Mouse (Mus musculus) hindbrain, embryonic 15.5 days (tissue): ENCODE data around the gene Top2a. TPM values are rescaled to one million over a fixed set of nuclear protein-coding genes. Genes with fewer than 3 reads are reported as not detected.
A peak's percentile ranks its signal among the peaks of the same experiment; 100 is the strongest.

Experiments
- ATAC-seq: fragments of 200-750 bp; cut with Nextera tagmentation; 2 replicates; pipeline ENCODE4 v1.8.0; 2017; ENCODE audit warnings: low read depth, moderate number of reproducible peaks, moderate TSS enrichment; ENCODE audit not compliant: low FRiP score
- H3K27ac ChIP-seq: fragments of 300-500 bp; sonication (generic); replicated peaks from 2 replicates; pipeline ENCODE4 v1.5.1; 2015; ENCODE audit warnings: mild to moderate bottlenecking, inconsistent platforms
- H3K27me3 ChIP-seq: fragments of 300-500 bp; sonication (generic); 2 replicates; pipeline ENCODE4 v1.6.1; 2015; ENCODE audit warnings: control low read depth, inconsistent platforms
- H3K36me3 ChIP-seq: fragments of 300-500 bp; sonication (generic); 2 replicates; pipeline ENCODE4 v1.6.1; 2015; ENCODE audit warnings: control low read depth, inconsistent platforms
- H3K4me1 ChIP-seq: fragments of 300-500 bp; sonication (generic); replicated peaks from 2 replicates; pipeline ENCODE4 v1.6.1; 2015; ENCODE audit warnings: control low read depth, inconsistent platforms
- H3K4me2 ChIP-seq: fragments of 300-500 bp; sonication (generic); 2 replicates; pipeline ENCODE4 v1.6.1; 2015; ENCODE audit warnings: moderate library complexity, mild to moderate bottlenecking, inconsistent platforms
- H3K4me3 ChIP-seq: fragments of 300-500 bp; sonication (generic); 2 replicates; pipeline ENCODE4 v1.5.1; 2015; ENCODE audit warnings: mild to moderate bottlenecking, inconsistent platforms
- H3K9ac ChIP-seq: fragments of 300-500 bp; sonication (generic); 2 replicates; pipeline ENCODE4 v1.6.1; 2015; ENCODE audit warnings: inconsistent platforms
- H3K9me3 ChIP-seq: fragments of 300-500 bp; sonication (generic); 2 replicates; pipeline ENCODE4 v1.6.1; 2016; ENCODE audit warnings: control low read depth, inconsistent platforms
- WGBS: fragments of 180-500 bp; shearing (Covaris S2); methylation state at CpG from one replicate; pipeline ENCODE4 v1.1.7; 2015; 5-methylcytosine and 5-hydroxymethylcytosine counted together
- polyA plus RNA-seq: library from polyadenylated mRNA; unstranded; fragments of >200 nt; fragmentation: Nextera tagmentation; extraction: Ambion mirVana; gene quantifications from 2 replicates; pipeline ENCODE4 v1.2.1, GENCODE M21; 2015

Gene Top2a
- polyA plus RNA-seq, 1 experiment from 2014 or later: 43.7 TPM

DNA sequence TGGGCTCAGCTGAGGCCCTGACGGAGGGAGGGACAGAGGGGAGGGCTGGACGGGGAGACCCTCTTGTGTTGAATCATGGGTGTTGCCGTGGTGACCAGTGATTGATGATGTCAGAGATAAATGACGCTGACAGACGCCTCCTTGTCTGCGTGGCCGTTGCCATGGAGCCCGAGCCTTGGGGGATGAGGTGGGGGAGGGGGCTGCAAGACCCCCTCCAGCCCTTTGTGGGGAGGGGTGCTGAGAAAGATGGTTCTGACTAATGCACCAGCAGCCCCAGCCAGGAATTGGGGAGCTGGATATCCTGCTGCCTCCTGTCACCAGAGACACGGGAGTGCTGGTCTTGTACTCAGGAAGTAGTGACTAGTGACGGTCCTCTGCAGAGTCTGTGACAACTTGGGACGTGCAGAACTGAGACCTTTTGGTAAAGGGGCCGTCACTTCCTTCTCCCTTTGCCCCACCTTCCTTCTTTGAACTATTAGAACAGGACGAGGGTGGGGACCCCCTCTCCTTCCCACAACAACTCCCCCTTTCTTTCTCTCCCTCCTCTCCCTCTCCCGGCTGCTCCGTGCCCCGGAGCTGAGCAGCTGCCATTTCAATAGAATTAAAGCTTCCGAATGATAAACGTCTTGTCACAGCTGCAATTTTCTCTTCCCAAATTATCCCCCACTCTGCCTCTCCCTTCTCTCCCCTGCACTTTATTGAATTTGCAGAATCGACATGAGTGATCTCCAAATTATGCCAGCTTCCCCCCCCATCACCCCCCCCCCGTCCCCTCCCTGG is 55.1 kb downstream of the Top2a start:
- Histone ChIP-seq H3K27me3 (no peaks in the 10 kb centered on the region), H3K4me3 (no peak overlapping the region), H3K27ac (peak overlapping the region; percentile 85), H3K4me2 (peak overlapping the region; percentile 42), H3K36me3 (peaks cover 9% of the 10 kb centered on the region), H3K4me1 (peaks cover 78% of the 10 kb centered on the region), H3K9me3 (no peaks in the 10 kb centered on the region), H3K9ac (peak overlapping the region; percentile 11; the same call in 1 of the 2 replicates)
- peak; percentile 6; the same call in 1 of the 2 replicates for ATAC-seq
- 8% methylated on average over 20 of the region's 20 CpGs for WGBS

DNA sequence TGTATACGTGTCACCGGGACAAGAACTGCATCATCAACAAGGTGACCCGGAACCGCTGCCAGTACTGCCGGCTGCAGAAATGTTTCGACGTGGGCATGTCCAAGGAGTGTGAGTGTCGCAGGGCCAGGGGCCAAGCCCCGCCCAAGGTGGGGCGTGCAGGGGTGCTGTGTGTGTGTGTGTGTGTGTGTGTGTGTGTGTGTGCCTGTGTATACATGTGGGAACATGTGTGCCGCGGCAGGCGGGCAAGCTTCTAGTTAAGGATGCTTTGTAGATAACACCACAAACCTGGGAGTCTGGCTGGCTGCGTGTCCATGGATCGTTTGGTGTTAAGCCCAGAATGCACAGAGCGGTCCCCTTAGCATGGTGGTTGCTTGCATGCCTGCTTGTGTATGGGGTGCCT is 55.9 kb downstream of the Top2a start:
- Histone ChIP-seq H3K4me3 (no peak overlapping the region), H3K4me1 (peaks cover 86% of the 10 kb centered on the region), H3K27ac (peak overlapping the region; percentile 85), H3K27me3 (no peaks in the 10 kb centered on the region), H3K36me3 (peaks cover 7% of the 10 kb centered on the region), H3K4me2 (peak overlapping the region; percentile 42), H3K9ac (peak overlapping the region; percentile 11; the same call in 1 of the 2 replicates), H3K9me3 (no peaks in the 10 kb centered on the region)
- ATAC-seq: no peak
- whole genome bisulfite sequencing: 32% methylated on average over 16 of the region's 16 CpGs

DNA sequence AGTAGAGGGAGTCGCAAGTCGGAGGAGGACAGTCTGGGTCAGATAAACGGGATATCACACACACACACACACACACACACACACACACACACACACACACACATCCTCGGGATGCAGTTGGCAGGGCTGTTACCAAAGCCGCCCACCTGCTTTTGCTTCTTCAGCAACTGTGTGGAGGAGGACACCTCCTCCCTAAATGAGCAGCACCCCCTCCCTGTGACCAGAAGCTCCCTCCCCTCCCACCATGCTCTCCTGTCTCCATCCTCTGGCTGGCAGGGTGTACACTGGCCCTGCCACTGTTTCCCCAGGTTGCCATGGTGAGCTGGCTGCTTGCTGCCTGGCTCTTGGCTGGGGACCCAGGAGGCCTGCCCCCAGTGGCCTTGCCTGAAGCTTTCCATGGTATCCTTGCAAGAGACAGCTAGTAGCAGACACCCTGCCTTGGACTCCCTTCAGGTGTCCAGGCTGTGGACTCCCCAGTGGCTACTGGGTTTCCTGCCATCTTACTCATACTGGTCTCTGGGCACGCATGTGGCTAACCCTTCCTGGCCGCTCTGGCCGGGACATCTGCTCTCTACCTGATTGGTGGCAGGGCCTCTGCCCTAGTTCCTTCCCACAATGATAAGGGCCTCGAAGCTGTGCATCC is 57.4 kb downstream of the Top2a start:
- H3K4me3 ChIP-seq: no peak overlapping the region
- no peaks in the 10 kb centered on the region for H3K9me3 ChIP-seq
- peak overlapping the region; percentile 9 for H3K9ac ChIP-seq
- peaks cover 100% of the 10 kb centered on the region for H3K4me1 ChIP-seq
- H3K4me2 ChIP-seq: peak overlapping the region; percentile 98
- 12% methylated on average over 9 of the region's 9 CpGs for WGBS
- H3K36me3 ChIP-seq: no peaks in the 10 kb centered on the region
- peak overlapping the region; percentile 85 for H3K27ac ChIP-seq
- peak; percentile 47 for ATAC-seq
- H3K27me3 ChIP-seq: no peaks in the 10 kb centered on the region

DNA sequence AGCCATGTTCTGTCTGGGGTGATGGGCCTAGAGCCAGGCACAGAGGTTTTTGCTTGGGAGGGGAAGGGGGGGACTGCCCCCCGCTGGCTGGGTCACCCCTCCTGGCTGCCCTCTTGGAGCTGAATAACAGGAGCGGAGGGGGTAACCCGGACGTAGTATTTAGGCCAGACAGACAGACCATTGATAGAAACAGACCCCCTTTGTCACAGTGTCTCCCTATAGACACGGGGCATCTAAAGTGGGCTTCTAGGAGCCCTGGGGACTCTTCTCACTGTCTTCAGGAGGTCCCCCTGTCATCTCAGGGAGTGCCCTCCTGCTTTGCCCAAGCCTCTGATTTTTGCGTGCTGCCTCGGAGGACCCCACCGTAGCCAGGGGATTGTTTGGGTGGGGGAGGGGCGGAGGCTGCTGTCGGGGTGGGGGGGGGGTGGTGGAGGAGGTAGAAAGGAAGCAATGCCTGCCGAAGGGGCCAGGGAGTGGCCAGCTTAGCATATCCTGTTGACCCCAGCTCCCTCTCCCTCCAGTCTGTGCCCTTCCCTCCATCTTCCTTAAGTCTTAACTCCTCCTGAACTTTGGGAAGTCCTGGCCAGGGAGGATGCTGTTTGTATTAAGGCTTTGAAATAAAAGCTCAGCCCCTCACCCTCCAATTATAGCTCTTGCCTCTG is 58.4 kb downstream of the Top2a start:
- peaks cover 100% of the 10 kb centered on the region for H3K4me1 ChIP-seq
- no peaks in the 10 kb centered on the region for H3K27me3 ChIP-seq
- no peak for ATAC-seq
- peak overlapping the region; percentile 98 for H3K4me2 ChIP-seq
- peak overlapping the region; percentile 23 for H3K9ac ChIP-seq
- peak overlapping the region; percentile 85 for H3K27ac ChIP-seq
- no peaks in the 10 kb centered on the region for H3K36me3 ChIP-seq
- H3K4me3 ChIP-seq: peak overlapping the region; percentile 1; the same call in 1 of the 2 replicates
- 5% methylated on average over 11 of the region's 11 CpGs for WGBS
- H3K9me3 ChIP-seq: no peaks in the 10 kb centered on the region

DNA sequence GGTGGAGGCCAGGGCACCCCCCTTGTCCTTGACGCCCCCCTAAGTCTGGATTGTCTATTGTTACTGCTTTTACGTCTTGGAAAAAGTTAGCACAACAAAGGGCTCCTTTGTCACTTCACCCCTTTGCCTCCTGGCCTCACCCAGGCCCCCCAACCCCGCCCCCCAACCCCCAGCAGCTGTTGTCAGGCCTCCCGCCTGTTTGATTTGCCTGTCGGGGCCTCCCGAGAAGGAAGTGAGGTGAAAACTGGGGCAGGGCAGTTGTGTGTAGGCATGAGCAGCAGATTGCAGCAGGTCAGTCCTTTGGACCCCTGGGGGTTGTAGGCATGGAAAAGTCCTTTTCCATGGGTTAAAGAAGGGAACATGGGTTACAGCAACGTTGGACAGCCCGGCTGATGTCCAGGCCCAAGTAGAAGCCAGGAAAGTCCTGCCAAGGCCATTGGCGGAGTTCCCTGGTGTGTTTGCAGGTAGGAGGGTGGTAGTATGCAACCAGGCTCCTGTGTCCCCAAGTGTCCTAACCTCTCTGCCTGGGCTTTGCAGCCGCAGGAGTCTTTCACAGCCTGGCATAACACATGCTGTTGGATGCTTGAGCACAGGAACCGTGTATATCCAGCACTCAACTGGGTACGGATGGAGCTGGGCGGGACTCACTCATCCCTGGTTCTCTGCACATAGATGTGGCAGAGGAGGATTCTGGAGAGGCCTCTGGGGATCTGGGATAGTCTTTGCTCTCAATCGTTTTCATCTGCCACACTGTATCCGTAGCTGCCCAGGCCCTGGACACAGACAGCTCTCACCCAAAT is 59.2 kb downstream of the Top2a start:
- no peak for ATAC-seq
- Histone ChIP-seq H3K9ac (peak overlapping the region; percentile 23), H3K4me2 (peak overlapping the region; percentile 98), H3K27ac (peak overlapping the region; percentile 85), H3K4me3 (peak overlapping the region; percentile 71), H3K4me1 (peaks cover 99% of the 10 kb centered on the region), H3K9me3 (no peaks in the 10 kb centered on the region), H3K36me3 (no peaks in the 10 kb centered on the region), H3K27me3 (no peaks in the 10 kb centered on the region)
- 12% methylated on average over 15 of the region's 15 CpGs for WGBS

DNA sequence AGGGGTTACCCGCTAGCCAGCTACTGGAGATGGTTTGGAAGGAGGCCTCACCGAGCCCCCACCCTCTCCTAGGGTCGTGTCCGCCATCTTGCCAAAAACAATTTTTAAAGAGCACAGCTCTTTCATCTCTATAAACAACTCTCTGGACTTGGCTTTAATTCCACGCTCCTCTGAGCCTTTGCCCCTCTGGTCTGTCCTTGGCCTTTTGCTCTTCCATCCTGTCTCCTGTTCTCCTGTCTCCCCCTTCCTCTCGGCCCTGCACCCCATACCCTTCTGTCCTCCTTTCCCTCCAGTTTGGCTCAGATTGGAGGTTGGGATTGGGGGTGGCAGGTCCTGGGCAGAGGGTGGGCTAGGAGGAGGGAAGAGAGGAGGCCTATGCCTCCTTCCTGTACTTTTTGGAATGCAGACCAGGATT is 59.8 kb downstream of the Top2a start:
- Histone ChIP-seq H3K4me3 (peak overlapping the region; percentile 71; the same call in 1 of the 2 replicates), H3K4me1 (peaks cover 99% of the 10 kb centered on the region), H3K9ac (peak overlapping the region; percentile 23), H3K27ac (peak overlapping the region; percentile 85), H3K36me3 (no peaks in the 10 kb centered on the region), H3K4me2 (peak overlapping the region; percentile 98), H3K9me3 (no peaks in the 10 kb centered on the region), H3K27me3 (no peaks in the 10 kb centered on the region)
- 14% methylated on average over 6 of the region's 6 CpGs for WGBS
- ATAC-seq: no peak

DNA sequence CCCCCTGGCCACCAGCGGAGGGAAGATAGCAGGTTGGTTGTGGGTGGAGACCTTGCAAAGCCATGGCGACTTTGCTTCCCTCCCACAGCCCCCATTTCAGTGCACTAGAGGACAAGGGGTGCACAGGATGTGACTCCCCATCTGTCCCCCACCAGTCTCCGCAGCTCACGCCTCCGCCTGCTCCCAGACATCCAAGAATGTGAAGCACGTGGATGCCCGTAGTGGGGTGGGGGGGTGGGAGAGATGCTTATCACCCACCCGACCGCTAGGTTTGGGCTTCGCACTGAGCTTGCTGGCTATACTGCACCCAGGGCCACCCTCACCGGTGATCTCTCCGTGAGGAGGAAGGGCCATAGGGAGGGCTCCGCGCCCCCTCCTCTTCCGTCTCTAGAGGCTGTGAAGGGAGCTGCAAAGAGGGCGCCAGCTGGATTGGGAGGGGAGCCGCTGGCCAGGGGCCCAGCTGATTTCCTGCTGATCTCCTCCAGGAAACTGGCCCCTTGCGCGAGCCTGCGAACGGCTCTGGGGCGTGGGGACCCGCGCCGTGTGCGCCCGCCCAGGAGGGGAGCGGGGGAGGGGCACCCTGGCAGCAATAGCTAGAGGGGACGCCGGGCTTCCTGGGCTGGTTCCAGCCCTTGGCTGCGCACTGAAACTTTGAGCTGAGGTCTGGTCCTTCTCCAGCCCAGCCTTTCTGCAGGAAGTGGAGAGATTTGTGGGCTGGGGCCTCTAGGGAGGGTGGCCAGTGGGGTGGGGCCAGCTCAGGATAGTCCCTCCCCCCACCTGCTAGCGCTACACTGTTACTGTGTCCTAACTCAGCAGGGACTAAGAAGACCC is 60.6 kb downstream of the Top2a start:
- Histone ChIP-seq H3K27me3 (no peaks in the 10 kb centered on the region), H3K27ac (peak overlapping the region; percentile 85), H3K9me3 (no peaks in the 10 kb centered on the region), H3K4me2 (peak overlapping the region; percentile 98), H3K36me3 (no peaks in the 10 kb centered on the region), H3K4me3 (peak overlapping the region; percentile 71), H3K9ac (peak overlapping the region; percentile 61), H3K4me1 (peaks cover 96% of the 10 kb centered on the region)
- under 1% methylated on average over 32 of the region's 32 CpGs for WGBS
- ATAC-seq: peak; percentile 57

DNA sequence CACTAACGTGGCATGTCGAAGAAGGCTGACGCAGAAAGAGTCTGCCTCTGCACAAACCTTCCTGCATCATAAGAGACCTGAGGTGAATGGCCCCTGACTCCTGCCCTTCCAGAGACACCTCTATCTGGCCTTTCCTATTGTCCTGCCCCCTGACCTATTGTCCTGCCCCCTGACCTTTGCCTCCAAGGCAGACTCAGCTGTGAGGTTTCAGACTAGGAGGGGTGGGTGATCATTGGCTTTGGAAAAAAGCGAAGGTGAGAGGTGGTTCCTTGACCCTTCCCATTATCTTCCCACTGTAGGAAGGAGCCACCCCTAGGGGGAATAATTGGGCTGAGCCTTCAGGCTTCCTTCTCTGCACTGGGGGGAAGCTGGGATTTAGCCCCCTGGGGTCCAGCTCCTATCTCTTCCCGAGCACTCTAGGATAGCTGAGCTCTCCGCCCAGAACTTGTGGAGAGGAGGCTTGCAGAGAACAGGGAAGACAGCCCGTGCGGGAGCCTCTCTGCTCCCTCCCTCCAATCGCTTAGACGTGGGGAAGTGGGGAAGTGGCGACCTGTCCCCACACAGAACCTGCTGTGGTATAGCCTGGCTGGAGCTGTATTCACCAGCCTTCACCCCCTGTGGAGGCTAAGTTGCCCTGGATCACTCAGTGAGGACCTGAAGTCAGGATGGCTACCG is 61.4 kb downstream of the Top2a start:
- Histone ChIP-seq H3K9ac (peak overlapping the region; percentile 61), H3K4me3 (peak overlapping the region; percentile 71), H3K9me3 (no peaks in the 10 kb centered on the region), H3K27ac (peak overlapping the region; percentile 85), H3K36me3 (no peaks in the 10 kb centered on the region), H3K4me1 (peaks cover 88% of the 10 kb centered on the region), H3K4me2 (peak overlapping the region; percentile 98), H3K27me3 (no peaks in the 10 kb centered on the region)
- ATAC-seq: no peak
- 11% methylated on average over 12 of the region's 12 CpGs for WGBS

DNA sequence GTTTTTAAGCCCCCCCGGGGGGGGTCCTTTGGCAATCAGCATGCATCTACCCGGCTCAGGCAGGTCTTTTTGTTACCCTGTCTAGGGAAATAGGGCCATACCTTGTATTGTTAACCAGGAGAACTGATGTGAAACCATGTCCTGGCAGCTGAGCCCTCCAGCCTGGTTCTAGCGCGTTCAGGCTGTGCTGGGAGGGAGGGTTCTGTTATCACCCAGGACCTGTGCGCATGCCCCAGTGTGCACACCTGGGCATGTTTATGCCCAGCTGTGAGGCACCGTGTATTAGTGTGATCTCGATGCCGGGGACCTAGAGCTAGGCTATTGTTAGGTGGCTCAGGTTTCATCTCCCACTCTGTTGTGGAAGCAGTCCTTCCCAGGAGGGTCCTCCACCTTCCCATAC is 62.2 kb downstream of the Top2a start:
- Histone ChIP-seq H3K27ac (peak overlapping the region; percentile 85; the same call in 1 of the 2 replicates), H3K4me2 (peak overlapping the region; percentile 98), H3K9me3 (no peaks in the 10 kb centered on the region), H3K4me3 (peak overlapping the region; percentile 71), H3K4me1 (peaks cover 80% of the 10 kb centered on the region), H3K9ac (peak overlapping the region; percentile 61), H3K36me3 (no peaks in the 10 kb centered on the region), H3K27me3 (no peaks in the 10 kb centered on the region)
- no peak for ATAC-seq
- WGBS: 7% methylated on average over 8 of the region's 8 CpGs

DNA sequence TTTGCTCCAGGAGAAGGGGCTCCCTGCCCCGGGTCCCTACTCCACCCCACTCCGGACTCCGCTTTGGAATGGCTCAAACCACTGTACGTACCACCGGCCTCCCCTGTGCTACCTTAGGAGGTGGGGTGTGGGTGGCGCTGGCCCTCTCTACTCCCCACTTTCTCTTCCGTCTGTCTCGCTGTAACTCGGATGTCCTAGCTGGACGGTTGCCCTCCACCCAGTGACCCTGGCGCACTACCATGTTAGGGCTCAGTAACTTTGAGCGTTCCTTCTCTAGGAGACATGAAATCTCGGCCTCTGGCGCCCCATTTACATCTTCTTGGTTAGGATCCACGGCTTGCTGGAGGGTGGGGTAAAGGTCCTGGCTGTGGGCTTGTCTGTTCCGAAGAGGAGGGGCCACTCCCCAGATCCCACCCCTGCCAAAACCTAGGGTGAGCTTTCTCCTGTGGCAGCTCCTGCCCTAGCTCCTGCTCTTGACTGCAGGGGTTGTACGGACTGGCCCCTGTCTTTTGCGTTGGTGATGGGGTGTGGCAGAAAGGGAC is 62.9 kb downstream of the Top2a start:
- H3K36me3 ChIP-seq: no peaks in the 10 kb centered on the region
- H3K4me1 ChIP-seq: peaks cover 73% of the 10 kb centered on the region
- H3K4me2 ChIP-seq: peak overlapping the region; percentile 98
- H3K9me3 ChIP-seq: no peaks in the 10 kb centered on the region
- no peak for ATAC-seq
- H3K27ac ChIP-seq: peak overlapping the region; percentile 85
- 3% methylated on average over 18 of the region's 18 CpGs for WGBS
- no peaks in the 10 kb centered on the region for H3K27me3 ChIP-seq
- peak overlapping the region; percentile 61 for H3K9ac ChIP-seq
- H3K4me3 ChIP-seq: peak overlapping the region; percentile 71
